Mouse (Mus musculus): ENCODE results near the gene Hcfc1r1.

DNA sequence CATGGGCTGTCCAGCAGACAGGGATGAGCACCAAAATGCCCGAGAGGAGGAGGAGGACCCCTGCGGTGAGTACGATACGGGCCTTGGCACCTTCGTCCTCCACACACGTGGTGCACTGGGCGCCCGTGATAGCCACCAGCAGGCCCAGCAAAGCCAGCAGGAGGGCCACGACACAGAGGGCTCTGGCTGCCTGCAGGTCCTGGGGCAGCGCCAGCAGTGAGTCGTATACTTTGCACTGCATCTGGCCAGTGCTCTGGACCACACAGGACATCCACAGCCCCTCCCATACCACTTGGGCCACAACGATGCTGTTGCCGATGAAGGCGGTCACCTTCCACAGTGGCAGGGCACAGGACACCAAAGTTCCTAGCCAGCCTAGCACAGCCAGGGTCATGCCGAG is 9.8 kb downstream of the Hcfc1r1 start:
- TF ChIP-seq CTCF (conservative IDR thresholded peaks at IDR 0.05; ENCODE audit: low read length) (no peak), NANOG (IDR thresholded peaks at IDR 0.05; ENCODE audit: borderline replicate concordance, low read length) (no peak), POU5F1 (IDR thresholded peaks at IDR 0.05; ENCODE audit: borderline replicate concordance, low read length) (no peak)

All from E14TG2a.4 (cell line).